Mouse (Mus musculus): ENCODE data around the gene Igfbp7. TPM values are rescaled to one million over a fixed set of nuclear protein-coding genes. Genes with fewer than 3 reads are reported as not detected.

Gene Igfbp7
- total and polyA plus RNA-seq, 3 experiments, result 0.17 to 0.70 (median 0.35) TPM

GRCm38 (mm10) chr5:77314986-77315385 is 92.9 kb downstream of the Igfbp7 start:
- Histone ChIP-seq H3K79me2 (replicated peaks; ENCODE audit: control insufficient read depth, extremely low read depth, insufficient read depth, poor library complexity, severe bottlenecking) (peaks cover 44% of the 10 kb centered on the region), H3K4me2 (ENCODE audit: insufficient read depth, low read depth, poor library complexity, severe bottlenecking) (no peak overlapping the region), H3K9me3 (replicated peaks; ENCODE audit: low read length) (no peaks in the 10 kb centered on the region), H3K4me3 (replicated peaks in 1 of 3; ENCODE audit: low read depth in 2 of 3, low read length in 2 of 3, poor library complexity in 1 of 3) (no peak overlapping the region), H3K27ac (ENCODE audit: insufficient read depth, low read depth) (no peak overlapping the region), H3K27me3 (replicated peaks) (no peaks in the 10 kb centered on the region), H3K36me3 (replicated peaks in 1 of 2; ENCODE audit: control insufficient read depth in 1 of 2, insufficient read depth in 1 of 2, low read length in 1 of 2) (peaks cover 39 to 66% of the 10 kb centered on the region in 2 experiments), H3K9ac (ENCODE audit: insufficient read depth, low read depth) (no peak overlapping the region), H3K4me1 (ENCODE audit: control insufficient read depth in 1 of 2, insufficient read depth in 2 of 2) (peaks cover 3 to 14% of the 10 kb centered on the region in 2 experiments)
- in situ Hi-C loops (cut with MboI; ENCODE audit: low pct_ligation_motif_present, low pct_unique_long_range_greater_than_20kb, low sequenced_read_pairs), result no loop called here
- DNase-seq (ENCODE audit: extremely low read depth), result no peak
- dilution Hi-C loops (cut with MboI; ENCODE audit: extremely low pct_ligation_motif_present, extremely low pct_unique_long_range_greater_than_20kb, low sequenced_read_pairs), result no loop called here
- no peak for TF ChIP-seq ZC3H11A (IDR thresholded peaks at IDR 0.05; ENCODE audit: low read depth, low read length)
- TF ChIP-seq USF1 (IDR thresholded peaks at IDR 0.05; ENCODE audit: low read depth, low read length), result no peak
- TF ChIP-seq GABPA (IDR thresholded peaks at IDR 0.05; ENCODE audit: insufficient replicate concordance, low read depth, low read length), result no peak
- no peak for TF ChIP-seq SIN3A (IDR thresholded peaks at IDR 0.05; ENCODE audit: low read length)
- no peak for TF ChIP-seq HCFC1 (IDR thresholded peaks at IDR 0.05; ENCODE audit: low read depth, low read length)

- Histone ChIP-seq H3K4me1 (ENCODE audit: control insufficient read depth in 1 of 2, insufficient read depth in 2 of 2) (peaks cover 3 to 14% of the 10 kb centered on the region in 2 experiments), H3K9ac (ENCODE audit: insufficient read depth, low read depth) (no peak overlapping the region), H3K27me3 (replicated peaks) (no peaks in the 10 kb centered on the region), H3K9me3 (replicated peaks; ENCODE audit: low read length) (no peaks in the 10 kb centered on the region), H3K27ac (ENCODE audit: insufficient read depth, low read depth) (no peak overlapping the region), H3K79me2 (replicated peaks; ENCODE audit: control insufficient read depth, extremely low read depth, insufficient read depth, poor library complexity, severe bottlenecking) (peaks cover 50% of the 10 kb centered on the region), H3K4me2 (ENCODE audit: insufficient read depth, low read depth, poor library complexity, severe bottlenecking) (no peak overlapping the region), H3K4me3 (replicated peaks in 1 of 3; ENCODE audit: low read depth in 2 of 3, low read length in 2 of 3, poor library complexity in 1 of 3) (no peak overlapping the region), H3K36me3 (replicated peaks in 1 of 2; ENCODE audit: control insufficient read depth in 1 of 2, insufficient read depth in 1 of 2, low read length in 1 of 2) (peaks cover 35 to 61% of the 10 kb centered on the region in 2 experiments)
- no peak for DNase-seq (ENCODE audit: extremely low read depth)
- no peak for TF ChIP-seq SIN3A (IDR thresholded peaks at IDR 0.05; ENCODE audit: low read length)
- TF ChIP-seq ZC3H11A (IDR thresholded peaks at IDR 0.05; ENCODE audit: low read depth, low read length), result no peak
- TF ChIP-seq MYC (IDR thresholded peaks at IDR 0.05; ENCODE audit: low read depth, low read length), result no peak
- no peak for TF ChIP-seq POLR2AphosphoS2 (IDR thresholded peaks at IDR 0.05; ENCODE audit: low read depth, low read length)
- no peak for TF ChIP-seq NRF1 (IDR thresholded peaks at IDR 0.05; ENCODE audit: low read depth, low read length)
- no peak for TF ChIP-seq ZMIZ1 (IDR thresholded peaks at IDR 0.05; ENCODE audit: low read depth, low read length)
- dilution Hi-C loops (cut with MboI; ENCODE audit: extremely low pct_ligation_motif_present, extremely low pct_unique_long_range_greater_than_20kb, low sequenced_read_pairs) (no loop called here), in situ Hi-C loops (cut with MboI; ENCODE audit: low pct_ligation_motif_present, low pct_unique_long_range_greater_than_20kb, low sequenced_read_pairs) (no loop called here)
Measured at GRCm38 (mm10) chr5:77314206-77314605, 93.6 kb downstream of the Igfbp7 start.

GRCm38 (mm10) chr5:77309924-77310772 is 97.7 kb downstream of the Igfbp7 start, which contains the start of the genes Noa1 and Polr2b:
Gene Noa1, minus strand, starts transcription at chr5:77310084.
Gene Polr2b, plus strand, starts transcription at chr5:77310147.
- H3K4me2 ChIP-seq (ENCODE audit: insufficient read depth, low read depth, poor library complexity, severe bottlenecking), result peak within 1 kb of the TSS; percentile 88
- dilution Hi-C loops (cut with MboI; ENCODE audit: extremely low pct_ligation_motif_present, extremely low pct_unique_long_range_greater_than_20kb, low sequenced_read_pairs) (no loop called here), in situ Hi-C loops (cut with MboI; ENCODE audit: low pct_ligation_motif_present, low pct_unique_long_range_greater_than_20kb, low sequenced_read_pairs) (no loop called here)
- peaks cover 7 to 40% of the 10 kb centered on the region in 2 experiments for H3K4me1 ChIP-seq (ENCODE audit: control insufficient read depth in 1 of 2, insufficient read depth in 2 of 2)
- H3K27ac ChIP-seq (ENCODE audit: insufficient read depth, low read depth), result peak within 1 kb of the TSS; percentile 66
- H3K36me3 ChIP-seq (replicated peaks in 1 of 2; ENCODE audit: control insufficient read depth in 1 of 2, insufficient read depth in 1 of 2, low read length in 1 of 2), result peaks cover 28 to 53% of the 10 kb centered on the region in 2 experiments
- DNase-seq (ENCODE audit: extremely low read depth), result peak; percentile 98
- no peaks in the 10 kb centered on the region for H3K27me3 ChIP-seq (replicated peaks)
- peaks cover 72% of the 10 kb centered on the region for H3K79me2 ChIP-seq (replicated peaks; ENCODE audit: control insufficient read depth, extremely low read depth, insufficient read depth, poor library complexity, severe bottlenecking)
- H3K4me3 ChIP-seq (replicated peaks in 1 of 3; ENCODE audit: low read depth in 2 of 3, low read length in 2 of 3, poor library complexity in 1 of 3), result peak within 1 kb of the TSS; percentile 95 to 96 (median 96)
- peak within 1 kb of the TSS; percentile 91 for H3K9ac ChIP-seq (ENCODE audit: insufficient read depth, low read depth)
- no peaks in the 10 kb centered on the region for H3K9me3 ChIP-seq (replicated peaks; ENCODE audit: low read length)
- TF ChIP-seq ZMIZ1 (IDR thresholded peaks at IDR 0.05; ENCODE audit: low read depth, low read length) (peak; percentile 58; the same call in 1 of the 2 replicates), CHD1 (IDR thresholded peaks at IDR 0.05; ENCODE audit: low read depth, low read length) (no peak), SMC3 (IDR thresholded peaks at IDR 0.05; ENCODE audit: low read depth, low read length) (no peak), ETS1 (conservative IDR thresholded peaks at IDR 0.05; ENCODE audit: low read depth, low read length) (no peak), BHLHE40 (IDR thresholded peaks at IDR 0.05; ENCODE audit: low read depth, low read length) (peak; percentile 50), MAFK (IDR thresholded peaks at IDR 0.05; ENCODE audit: insufficient replicate concordance, low read length) (no peak), GABPA (IDR thresholded peaks at IDR 0.05; ENCODE audit: insufficient replicate concordance, low read depth, low read length) (no peak), ZKSCAN1 (IDR thresholded peaks at IDR 0.05; ENCODE audit: borderline replicate concordance, low read depth, low read length) (no peak), JUND (conservative IDR thresholded peaks at IDR 0.05; ENCODE audit: low read depth, low read length) (no peak), ZC3H11A (IDR thresholded peaks at IDR 0.05; ENCODE audit: low read depth, low read length) (no peak), IRF4 (IDR thresholded peaks at IDR 0.05; ENCODE audit: low read depth, low read length) (0 out of 2 replicates have a peak, but pooled peaks have one; percentile 10), HCFC1 (IDR thresholded peaks at IDR 0.05; ENCODE audit: low read depth, low read length) (peak; percentile 72), MYC (IDR thresholded peaks at IDR 0.05; ENCODE audit: low read depth, low read length) (peak; percentile 89), MAX (IDR thresholded peaks at IDR 0.05; ENCODE audit: low read length) (peak; percentile 89), EP300 (IDR thresholded peaks at IDR 0.05; ENCODE audit: low read length) (no peak), USF2 (conservative IDR thresholded peaks at IDR 0.05; ENCODE audit: low read depth, low read length) (no peak), KAT2A (IDR thresholded peaks at IDR 0.05; ENCODE audit: insufficient replicate concordance, low read length) (no peak), E2F4 (IDR thresholded peaks at IDR 0.05; ENCODE audit: insufficient replicate concordance, low read depth, low read length) (no peak; the same call in 1 of the 2 replicates)

Measured in CH12.LX (cell line).